Comparison of ENCODE assay signal across 8 mouse cellular contexts in the genomic region with DNA sequence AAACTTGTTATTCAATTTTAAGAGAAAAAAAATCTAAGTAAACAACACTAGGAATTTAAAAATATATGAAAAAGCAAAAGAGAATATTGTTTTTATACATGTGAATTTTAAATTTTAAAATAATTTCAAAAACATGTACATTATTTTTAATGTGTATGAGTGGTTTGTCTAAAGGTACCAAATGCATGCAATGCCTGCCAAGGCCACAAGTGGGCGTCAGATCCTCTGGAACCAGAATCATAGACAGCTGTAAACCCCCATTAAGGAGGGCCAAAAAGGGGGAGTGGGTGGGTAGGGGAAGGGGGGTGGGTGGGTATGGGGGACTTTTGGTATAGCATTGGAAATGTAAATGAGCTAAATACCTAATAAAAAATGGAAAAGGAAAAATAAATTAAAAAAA. TPM values are rescaled to one million over a fixed set of nuclear protein-coding genes. Genes with fewer than 3 reads are reported as not detected.
A peak's percentile ranks its signal among the peaks of the same experiment; 100 is the strongest.
DNase-seq lines count a peak whose midpoint lies in the region; ATAC-seq and TF ChIP-seq lines count a peak whose summit lies in the region.

No protein-coding gene starts in this region.

- no peaks in the 10 kb centered on the region for H3K4me1 ChIP-seq in kidney, postnatal 0 days (replicated peaks; ENCODE audit: insufficient read depth, low read length)
- peaks cover 15% of the 10 kb centered on the region for H3K4me1 ChIP-seq in embryonic facial prominence, embryonic 10.5 days
- no peaks in the 10 kb centered on the region for H3K4me1 ChIP-seq in intestine, embryonic 15.5 days (replicated peaks)

- WGBS in kidney, postnatal 0 days = 11% methylated on average over 1 of the region's 1 CpGs
- WGBS in embryonic facial prominence, embryonic 10.5 days = 0% methylated on average over 1 of the region's 1 CpGs
- 7% methylated on average over 1 of the region's 1 CpGs for WGBS in intestine, embryonic 15.5 days

- no peak overlapping the region for H3K4me2 ChIP-seq in kidney, postnatal 0 days (ENCODE audit: low read length)
- H3K4me2 ChIP-seq in intestine, embryonic 15.5 days (replicated peaks) = no peak overlapping the region

- DNase-seq in adrenal gland, postnatal 10 days = peak; percentile 34
- no peak for DNase-seq in adrenal gland, adult 2 months
- peak; percentile 55 for DNase-seq in kidney, postnatal 0 days (ENCODE audit: low spot score)
- no peak for DNase-seq in kidney, adult 11 months
- peak; percentile 74 for DNase-seq in NIH3T3 (ENCODE audit: low read depth)
- peak; percentile 48 for DNase-seq in embryonic facial prominence, embryonic 10.5 days (ENCODE audit: low spot score)

- H3K27me3 ChIP-seq in kidney, postnatal 0 days (ENCODE audit: insufficient read depth, low read length) = no peaks in the 10 kb centered on the region
- no peaks in the 10 kb centered on the region for H3K27me3 ChIP-seq in embryonic facial prominence, embryonic 10.5 days (replicated peaks; ENCODE audit: low read depth, poor library complexity, severe bottlenecking)
- no peaks in the 10 kb centered on the region for H3K27me3 ChIP-seq in intestine, embryonic 15.5 days (replicated peaks)

- no peak overlapping the region for H3K9ac ChIP-seq in kidney, postnatal 0 days (ENCODE audit: low read depth, low read length)
- no peak overlapping the region for H3K9ac ChIP-seq in intestine, embryonic 15.5 days

- H3K4me3 ChIP-seq in kidney, postnatal 0 days (replicated peaks; ENCODE audit: low read depth, low read length) = no peak overlapping the region
- H3K4me3 ChIP-seq in embryonic facial prominence, embryonic 10.5 days = no peak overlapping the region
- no peak overlapping the region for H3K4me3 ChIP-seq in intestine, embryonic 15.5 days (replicated peaks)

- ATAC-seq in kidney, postnatal 0 days (replicated peaks; ENCODE audit: low FRiP score, low read depth) = no peak
- peak; percentile 82 for ATAC-seq in megakaryocyte, adult 5-6 weeks (ENCODE audit: poor library complexity, severe bottlenecking)
- no peak for ATAC-seq in intestine, embryonic 15.5 days

- no peaks in the 10 kb centered on the region for H3K9me3 ChIP-seq in kidney, postnatal 0 days (replicated peaks; ENCODE audit: low read length)
- H3K9me3 ChIP-seq in embryonic facial prominence, embryonic 10.5 days = no peaks in the 10 kb centered on the region
- H3K9me3 ChIP-seq in intestine, embryonic 15.5 days = no peaks in the 10 kb centered on the region

- TF ChIP-seq CTCF in kidney, postnatal 0 days (IDR thresholded peaks at IDR 0.05; ENCODE audit: low read depth) = peak; percentile 68

- H3K36me3 ChIP-seq in kidney, postnatal 0 days (ENCODE audit: insufficient read depth, low read length) = no peaks in the 10 kb centered on the region
- no peaks in the 10 kb centered on the region for H3K36me3 ChIP-seq in embryonic facial prominence, embryonic 10.5 days (replicated peaks)
- no peaks in the 10 kb centered on the region for H3K36me3 ChIP-seq in intestine, embryonic 15.5 days

- H3K27ac ChIP-seq in kidney, postnatal 0 days = no peak overlapping the region
- H3K27ac ChIP-seq in embryonic facial prominence, embryonic 10.5 days (replicated peaks) = no peak overlapping the region
- no peak overlapping the region for H3K27ac ChIP-seq in intestine, embryonic 15.5 days

RNA-seq across cellular contexts. Expression of gene Ndufaf2, which starts 31.3 kb away (rescaled TPM):
- total RNA-seq in adrenal gland, postnatal 10 days (2021) = 10 to 100 TPM; 30.4 to 37.3 TPM
- total RNA-seq in adrenal gland, adult 2 months (2021) = 10 to 100 TPM; 31.2 to 35.6 TPM
- 2.4 and 3.7 TPM in 2 replicates for polyA plus RNA-seq in adrenal gland, adult 2 months (2012; rRNA removed)
- 79.3 and 87.4 TPM in 2 replicates for polyA plus RNA-seq in kidney, postnatal 0 days (2015; fragmentation: Nextera tagmentation; extraction: Ambion mirVana)
- polyA plus RNA-seq in embryonic facial prominence, embryonic 10.5 days (2016; fragmentation: Nextera tagmentation; extraction: Ambion mirVana) = 104 and 106 TPM in 2 replicates
- total RNA-seq in megakaryocyte, adult 5-6 weeks (2015) = 13.9 and 14.9 TPM in 2 replicates
- total RNA-seq in megakaryocyte, adult 5-6 weeks (2017) = 21.3 and 23.1 TPM in 2 replicates
- 62.8 and 63.1 TPM in 2 replicates for polyA plus RNA-seq in intestine, embryonic 15.5 days (2015; fragmentation: Nextera tagmentation; extraction: Ambion mirVana)

RNA-seq across cellular contexts. Expression of gene Ercc8, which starts 31.4 kb away (rescaled TPM):
- total RNA-seq in adrenal gland, postnatal 10 days (2021) = 10 to 100 TPM; 11.5 to 13.3 TPM
- 1 to 10 TPM; 8.4 to 9.2 TPM for total RNA-seq in adrenal gland, adult 2 months (2021)
- 2.4 and 3.4 TPM in 2 replicates for polyA plus RNA-seq in adrenal gland, adult 2 months (2012; rRNA removed)
- 11.6 and 11.7 TPM in 2 replicates for polyA plus RNA-seq in kidney, postnatal 0 days (2015; fragmentation: Nextera tagmentation; extraction: Ambion mirVana)
- 24.2 and 24.9 TPM in 2 replicates for polyA plus RNA-seq in embryonic facial prominence, embryonic 10.5 days (2016; fragmentation: Nextera tagmentation; extraction: Ambion mirVana)
- 6.0 and 6.7 TPM in 2 replicates for total RNA-seq in megakaryocyte, adult 5-6 weeks (2015)
- total RNA-seq in megakaryocyte, adult 5-6 weeks (2017) = 7.1 and 8.7 TPM in 2 replicates
- 13.5 and 15.7 TPM in 2 replicates for polyA plus RNA-seq in intestine, embryonic 15.5 days (2015; fragmentation: Nextera tagmentation; extraction: Ambion mirVana)

Comparison
In these comparisons a context has a peak if more than half of its experiments do, and no peak if none do; other contexts are left out.
1. DNase-seq: peak in adrenal gland, postnatal 10 days (single experiment), kidney, postnatal 0 days (single experiment), NIH3T3 (single experiment) and embryonic facial prominence, embryonic 10.5 days (single experiment); none in adrenal gland, adult 2 months (single experiment) and kidney, adult 11 months (single experiment).
2. RNA of gene Ndufaf2, which starts 31.3 kb away (polyA plus RNA-seq): 104 to 106 TPM in embryonic facial prominence, embryonic 10.5 days, 79.3 to 87.4 TPM in kidney, postnatal 0 days and 62.8 to 63.1 TPM in intestine, embryonic 15.5 days; 2.4 to 3.7 TPM in adrenal gland, adult 2 months; every median in the first group is over 10 times any median in the second.